Mouse (Mus musculus) embryo, embryonic 9.5 days (tissue): ENCODE results near the gene Fastk.

Source experiments
- DNase-seq: peaks from one replicate; pipeline ENCODE4 v3.0.0-alpha.2; 2017; ENCODE audit errors: extremely low spot score

The Fastk gene

DNA sequence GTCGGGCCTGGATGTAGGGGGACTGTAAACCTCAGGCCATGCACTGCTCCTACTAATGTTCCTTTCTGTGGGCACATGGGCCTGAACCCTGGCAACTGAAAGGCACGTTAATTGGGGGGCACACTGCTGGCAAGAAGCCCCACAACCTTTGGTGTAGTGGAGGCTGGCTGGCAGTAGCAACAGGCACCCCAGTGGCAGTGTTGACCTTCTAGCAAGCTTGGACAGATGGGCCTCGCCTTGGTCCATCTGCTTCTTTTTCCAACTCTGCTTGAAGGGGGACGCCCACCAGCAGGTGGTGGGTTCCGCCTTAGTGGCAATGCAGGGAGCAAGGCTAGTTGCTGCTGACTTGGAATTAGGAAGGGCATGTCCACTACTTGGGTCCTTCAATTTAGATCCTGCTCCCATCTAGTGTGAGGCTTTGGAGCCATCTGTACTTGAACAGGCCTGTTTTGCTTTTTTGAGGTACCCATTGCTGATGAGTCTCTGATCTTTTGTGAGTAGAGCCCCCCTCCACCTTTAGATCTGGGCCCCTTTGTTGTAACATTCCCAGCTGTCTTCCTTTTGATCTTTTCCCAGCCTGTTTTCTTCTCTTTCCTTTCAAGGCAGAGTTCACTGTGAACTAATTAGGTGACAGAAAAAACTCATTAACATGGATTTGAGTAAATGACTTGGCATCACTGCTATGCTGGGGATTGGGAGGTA is 8.3 kb upstream of the Fastk start:
- DNase-seq, result no peak

DNA sequence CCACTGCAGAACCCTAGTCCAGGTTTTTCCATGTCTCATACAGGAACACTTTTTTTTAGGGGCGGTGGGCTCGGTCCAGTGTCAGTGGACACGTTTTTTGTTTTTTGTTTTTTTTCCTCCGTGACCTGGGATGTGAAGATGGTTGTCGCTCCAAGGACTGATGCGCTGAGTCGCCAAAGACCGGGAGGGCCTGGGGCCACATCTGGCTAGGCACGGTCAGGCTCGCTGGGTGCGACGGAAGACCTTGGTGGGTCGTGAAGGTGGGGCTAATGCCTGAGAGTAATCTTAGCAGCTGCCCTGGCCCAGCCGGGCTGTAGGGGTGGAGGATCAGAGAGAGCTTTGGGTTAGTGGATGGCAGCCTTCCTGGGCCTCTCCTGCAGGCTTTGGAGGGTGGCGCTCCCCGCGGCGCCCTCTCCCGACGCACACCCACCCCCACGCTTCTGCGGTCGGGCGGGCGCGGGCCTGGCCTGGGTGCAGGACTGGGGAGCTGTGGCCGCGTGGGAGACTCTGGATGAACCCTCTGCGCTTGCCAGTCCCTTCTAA is 7.7 kb upstream of the Fastk start:
- peak; percentile 37 for DNase-seq

DNA sequence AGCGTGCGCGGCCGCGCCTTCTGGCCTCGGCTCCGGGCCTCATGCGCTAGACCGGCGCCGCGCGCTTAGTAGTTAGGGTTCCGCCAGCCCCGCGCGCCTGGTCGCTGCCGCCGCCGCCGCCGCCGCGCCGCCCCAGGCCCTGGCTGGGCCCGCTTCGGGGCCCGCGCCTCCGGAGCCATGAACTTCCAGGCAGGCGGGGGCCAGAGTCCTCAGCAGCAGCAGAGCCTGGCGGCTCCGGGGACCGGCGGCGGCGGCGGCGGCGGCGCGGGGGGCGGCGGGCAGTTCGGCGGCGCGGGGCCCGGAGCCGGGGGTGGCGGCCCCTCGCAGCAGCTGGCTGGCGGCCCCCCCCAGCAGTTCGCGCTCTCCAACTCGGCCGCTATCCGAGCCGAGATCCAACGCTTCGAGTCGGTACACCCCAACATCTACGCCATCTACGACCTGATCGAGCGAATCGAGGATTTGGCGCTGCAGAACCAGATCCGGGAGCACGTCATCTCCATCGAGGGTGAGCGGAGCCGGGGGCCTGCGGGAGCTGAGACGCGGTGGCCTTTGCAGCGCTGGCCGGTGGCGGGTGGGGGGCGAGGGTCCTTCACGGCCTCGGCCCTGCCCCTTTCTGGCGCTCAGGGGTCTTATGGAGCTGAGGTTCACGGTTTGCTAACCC is 7.1 kb upstream of the Fastk start, which contains the start of gene Agap3:
Gene Agap3, plus strand, starts transcription at position 148 of the 661 bp plus-strand sequence.
- peak; percentile 49 for DNase-seq

DNA sequence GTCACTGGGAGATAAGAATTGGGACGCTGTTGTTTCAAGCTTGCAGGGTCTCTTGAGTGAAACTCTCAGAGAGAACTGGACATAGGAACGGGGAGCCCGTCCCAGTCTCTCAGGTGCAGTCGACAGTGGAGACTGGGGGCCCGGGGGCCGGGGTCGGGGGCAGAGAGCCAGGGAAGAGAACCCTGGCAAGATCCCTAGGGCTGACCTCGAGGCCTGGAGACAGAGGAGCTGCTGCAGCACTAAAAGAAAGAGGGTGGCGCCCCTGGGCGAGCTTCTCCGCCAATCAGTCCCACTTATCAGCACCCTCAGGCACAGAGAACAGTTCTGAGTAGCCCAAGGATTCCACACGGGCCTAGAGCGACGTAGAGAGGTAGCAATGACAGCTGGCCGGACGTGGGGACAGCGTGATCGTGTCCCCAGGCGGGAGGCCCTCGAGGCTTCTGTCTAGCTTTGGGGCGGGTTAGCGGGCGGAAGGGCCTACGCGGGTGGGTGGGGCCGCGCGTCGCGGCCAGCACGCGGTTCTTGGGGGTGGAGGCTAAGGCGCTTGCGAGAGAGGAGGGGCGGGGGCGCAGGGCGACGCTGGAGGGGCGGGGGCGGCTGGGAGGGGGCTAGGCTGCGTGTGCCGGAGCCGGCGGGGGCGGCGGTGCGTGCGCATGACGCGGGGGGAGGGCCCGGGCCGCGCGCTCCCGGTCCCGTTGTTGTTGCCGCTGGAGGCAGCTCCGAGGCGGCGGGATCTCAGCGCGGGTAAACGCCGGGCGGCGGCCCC is 6.4 kb upstream of the Fastk start:
- DNase-seq, result peak; percentile 90

DNA sequence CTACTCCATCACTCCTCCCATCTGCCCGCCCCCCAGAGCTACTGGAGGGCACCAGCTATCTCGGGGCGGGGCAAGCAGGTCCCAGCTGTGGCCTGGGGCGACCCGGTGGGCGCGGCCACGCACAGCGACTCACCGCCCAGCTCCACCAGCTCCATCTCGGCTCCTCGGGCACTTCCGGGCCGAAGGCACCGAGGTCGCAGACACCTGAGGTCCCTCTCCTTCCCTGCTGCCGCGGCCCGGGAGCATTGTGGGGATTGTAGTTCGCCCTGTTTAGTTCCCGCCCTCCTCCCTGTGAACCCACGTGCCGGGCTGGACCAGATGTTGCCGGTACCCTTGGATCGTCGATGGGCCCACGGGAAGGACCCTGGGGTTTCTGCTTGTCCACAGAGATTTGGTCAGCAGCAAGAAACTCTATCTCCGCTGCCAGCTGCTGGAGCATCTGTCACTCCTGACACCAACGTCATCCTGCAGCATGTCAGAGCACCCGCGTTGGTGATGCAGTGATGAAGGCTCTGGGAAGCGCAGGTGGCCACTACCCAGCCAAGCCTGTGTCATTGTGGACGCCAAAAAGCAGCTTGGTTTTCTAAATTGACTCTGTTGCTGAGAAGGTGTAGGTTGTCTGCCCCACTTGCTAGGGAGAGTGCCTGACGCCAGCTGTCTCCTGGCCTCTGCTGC is 2.7 kb upstream of the Fastk start, which contains the start of gene Tmub1:
Gene Tmub1, minus strand, starts transcription at position 231 of the 675 bp plus-strand sequence.
- DNase-seq, result peak; percentile 84

DNA sequence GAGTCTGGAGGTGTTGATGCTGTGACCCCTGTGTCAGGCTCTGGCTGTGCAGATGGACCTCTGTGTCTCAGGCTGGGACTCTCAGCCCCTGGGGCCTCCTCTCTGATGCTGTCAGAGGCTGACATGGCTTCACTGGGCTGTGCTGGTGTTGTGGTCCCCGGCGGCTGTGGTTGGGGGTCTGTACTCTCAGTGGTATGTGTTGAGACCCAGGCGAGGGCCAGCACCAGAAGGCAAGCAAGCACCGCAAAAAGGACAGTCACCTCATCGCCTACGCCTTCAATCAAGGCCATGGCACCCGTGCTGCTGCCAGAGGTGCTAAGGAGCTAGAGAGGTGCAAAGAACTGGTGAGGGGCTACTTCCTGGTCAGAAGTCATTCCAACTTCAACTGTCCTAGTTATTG is 1.5 kb upstream of the Fastk start:
- no peak for DNase-seq

DNA sequence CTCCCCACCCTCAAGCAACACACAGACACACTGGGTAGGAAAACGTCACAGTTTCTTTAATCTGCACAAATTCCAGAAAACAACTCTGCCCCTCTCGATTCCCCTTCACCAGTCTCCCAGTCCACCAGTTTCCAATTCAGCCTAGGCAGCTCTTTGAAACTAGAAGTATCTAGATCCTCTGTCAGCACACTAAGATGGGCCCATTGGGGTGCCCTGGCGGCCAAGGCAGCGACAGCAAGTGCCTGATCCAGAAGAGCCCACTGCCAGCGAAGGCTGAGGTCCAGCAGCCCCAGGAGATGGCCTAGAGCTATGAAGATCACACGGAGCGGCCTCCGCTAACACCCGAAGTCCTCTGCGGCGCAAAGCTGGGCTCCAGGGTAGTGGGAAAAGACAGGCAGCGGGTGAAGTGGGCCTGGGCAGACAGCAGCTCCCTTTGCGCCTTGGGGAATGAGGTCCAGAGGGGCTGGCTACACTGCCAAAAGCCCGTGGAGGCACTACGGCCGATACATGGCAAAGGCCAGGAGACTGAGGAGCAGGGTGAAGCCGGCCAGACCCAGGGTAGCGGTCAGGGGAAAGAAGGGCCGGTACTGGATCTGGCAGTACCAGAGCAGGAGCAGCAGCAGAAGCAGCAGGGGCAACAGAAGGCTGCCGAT is 467 bp upstream of the Fastk start:
- no peak for DNase-seq

DNA sequence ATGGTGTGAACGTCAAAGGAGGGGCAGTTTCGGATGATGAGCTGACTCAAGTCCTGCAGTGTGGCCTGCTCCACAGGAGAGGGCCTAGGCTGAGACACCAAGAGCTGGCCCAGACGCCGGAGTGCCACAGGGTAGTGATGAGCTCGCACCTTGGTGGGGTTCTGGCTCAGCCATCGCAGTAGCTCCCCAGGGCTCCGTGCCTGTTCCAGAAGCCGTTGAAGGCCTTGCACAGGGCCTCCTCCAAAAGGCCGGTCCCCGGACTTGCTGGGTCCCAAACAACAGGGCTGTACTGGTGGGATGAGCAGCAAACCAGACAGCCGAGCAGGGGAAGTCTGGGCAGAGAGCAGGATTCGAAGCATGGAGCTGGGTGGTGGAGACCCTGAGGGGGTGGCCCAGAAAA is 1.2 kb downstream of the Fastk start:
- no peak for DNase-seq

DNA sequence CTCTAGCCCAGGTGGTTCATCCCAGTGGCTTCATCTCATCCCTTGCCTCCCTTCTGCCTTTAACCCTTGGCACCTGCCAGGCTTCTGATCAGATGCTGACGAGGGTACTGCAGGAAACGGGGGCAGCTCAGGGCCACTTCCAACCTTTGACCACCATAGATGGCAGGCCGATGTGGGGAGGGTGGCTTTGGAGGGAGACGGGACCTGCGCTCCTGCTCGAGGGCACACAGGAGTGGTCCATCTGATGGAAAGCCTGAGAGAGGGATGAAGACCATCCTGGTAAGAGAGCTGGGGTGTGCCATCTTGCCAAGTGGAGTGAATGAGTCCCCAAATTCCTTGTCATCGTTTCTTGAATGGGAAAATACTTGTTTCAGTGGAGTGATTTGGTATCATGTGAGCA is 1.9 kb downstream of the Fastk start:
- no peak for DNase-seq

DNA sequence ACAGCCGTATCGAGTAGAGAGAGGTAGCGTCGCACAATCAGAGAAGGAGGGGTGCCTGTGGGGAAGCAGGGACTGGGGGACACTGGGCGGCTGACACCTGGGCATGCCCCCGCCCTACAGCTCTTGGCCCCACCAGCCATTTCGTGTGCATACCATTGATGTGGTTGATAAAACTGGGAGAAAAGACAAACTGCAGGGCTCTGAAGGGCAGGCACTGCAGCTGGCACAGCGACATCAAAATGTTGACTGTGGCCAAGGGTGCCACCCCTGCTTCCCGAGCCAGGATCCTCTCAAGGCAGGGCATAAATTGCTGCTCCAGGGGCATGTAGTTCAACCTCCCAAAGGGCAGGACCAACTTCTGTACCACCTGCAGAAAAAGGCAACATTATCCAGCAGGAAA is 3.1 kb downstream of the Fastk start:
- no peak for DNase-seq

DNA sequence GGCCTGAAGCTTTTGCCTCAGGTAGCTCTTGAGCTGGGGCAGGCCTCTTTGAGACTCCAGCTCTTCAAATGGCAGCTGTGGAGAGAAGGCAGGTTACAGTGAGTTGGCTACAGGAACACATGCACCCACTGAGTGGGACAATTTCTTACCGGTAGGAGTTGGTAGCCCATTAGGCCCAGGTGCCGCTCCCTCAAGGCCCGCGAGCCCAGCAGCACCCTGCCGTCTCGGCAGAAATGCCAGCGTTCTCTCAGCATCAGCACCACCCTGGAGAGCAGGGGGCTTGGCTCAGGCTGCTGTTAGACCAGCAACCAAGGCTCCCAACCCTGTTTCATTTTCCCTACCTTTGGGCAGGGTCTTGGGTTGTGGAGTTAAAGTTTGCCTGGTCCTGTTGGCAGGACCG is 3.9 kb downstream of the Fastk start:
- no peak for DNase-seq

DNA sequence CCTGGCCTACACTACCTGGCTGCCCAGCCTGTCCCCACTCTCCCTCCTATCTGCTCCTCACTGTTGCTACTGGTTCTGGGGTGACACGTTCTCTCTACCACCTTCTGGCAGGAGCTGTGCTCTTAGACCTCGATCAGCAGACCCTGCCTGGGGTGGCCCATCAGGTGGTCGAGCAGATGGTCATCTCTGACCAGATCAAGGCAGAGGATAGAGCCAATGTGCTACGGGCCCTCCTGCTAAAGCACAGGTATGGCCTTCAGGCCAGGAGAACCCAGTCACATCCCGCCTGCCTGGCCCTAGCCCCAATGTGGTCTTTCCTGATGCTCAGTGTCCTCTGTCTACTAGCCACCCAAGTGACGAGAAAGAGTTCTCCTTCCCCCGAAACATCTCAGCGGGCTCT is 11.1 kb downstream of the Fastk start:
- no peak for DNase-seq

DNA sequence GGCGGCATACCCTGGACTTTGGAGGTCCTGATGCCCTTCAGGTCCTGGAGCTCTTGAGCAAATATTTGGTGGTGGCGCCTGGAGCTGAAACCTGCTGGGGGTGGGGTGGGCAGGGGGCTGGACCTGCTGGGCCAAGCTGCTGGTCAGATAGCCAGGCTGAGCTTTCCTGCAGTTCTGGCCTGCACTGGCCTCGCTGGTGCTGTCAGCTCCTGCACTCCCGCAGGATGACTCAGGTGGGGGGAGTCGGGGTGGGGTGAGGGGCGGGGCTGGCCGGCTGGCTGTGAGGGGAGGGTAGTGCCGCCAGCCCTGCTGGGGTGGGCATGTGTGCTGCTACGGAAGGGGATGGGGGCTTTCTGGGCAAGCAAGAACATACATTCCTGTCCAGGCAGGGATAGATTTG is 16.5 kb downstream of the Fastk start:
- no peak for DNase-seq

DNA sequence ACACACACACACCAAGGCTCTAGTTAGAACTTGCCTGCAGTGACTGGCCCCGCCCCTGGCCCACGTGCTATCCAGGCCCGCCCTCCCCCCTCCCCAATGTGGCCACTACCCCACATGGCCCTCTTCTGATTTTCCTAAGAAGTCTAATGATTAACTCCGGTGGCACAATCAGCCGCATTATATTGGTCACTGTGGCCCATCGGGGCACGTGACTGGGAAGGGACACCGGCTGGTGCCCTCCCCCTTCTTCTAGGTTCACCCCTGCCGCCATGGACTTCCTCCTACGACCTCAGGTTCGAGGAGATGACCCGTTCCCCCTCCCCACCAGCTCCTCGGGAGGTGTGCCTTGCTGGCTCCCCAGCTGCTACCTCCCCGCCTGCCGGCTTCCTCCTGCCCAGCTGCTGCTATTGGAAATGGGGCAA is 17.1 kb downstream of the Fastk start:
- peak; percentile 61 for DNase-seq

DNA sequence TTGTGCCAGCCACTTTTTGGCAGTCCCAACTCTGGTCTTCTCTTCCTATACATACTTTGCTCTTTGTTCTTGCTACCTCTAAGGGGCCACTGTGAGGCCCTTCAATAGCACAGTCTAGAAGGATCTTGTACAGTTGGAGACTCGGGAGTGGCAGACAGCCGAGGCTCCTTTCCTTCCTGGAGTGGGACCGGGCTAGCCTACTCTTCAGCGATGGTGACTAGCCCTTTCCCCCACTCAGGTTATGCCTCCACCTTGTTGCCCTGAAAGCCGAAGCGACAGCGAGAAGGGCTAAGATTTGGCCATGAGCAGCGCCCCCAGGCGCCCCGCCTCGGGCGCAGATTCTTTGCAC is 17.8 kb downstream of the Fastk start:
- no peak for DNase-seq

DNA sequence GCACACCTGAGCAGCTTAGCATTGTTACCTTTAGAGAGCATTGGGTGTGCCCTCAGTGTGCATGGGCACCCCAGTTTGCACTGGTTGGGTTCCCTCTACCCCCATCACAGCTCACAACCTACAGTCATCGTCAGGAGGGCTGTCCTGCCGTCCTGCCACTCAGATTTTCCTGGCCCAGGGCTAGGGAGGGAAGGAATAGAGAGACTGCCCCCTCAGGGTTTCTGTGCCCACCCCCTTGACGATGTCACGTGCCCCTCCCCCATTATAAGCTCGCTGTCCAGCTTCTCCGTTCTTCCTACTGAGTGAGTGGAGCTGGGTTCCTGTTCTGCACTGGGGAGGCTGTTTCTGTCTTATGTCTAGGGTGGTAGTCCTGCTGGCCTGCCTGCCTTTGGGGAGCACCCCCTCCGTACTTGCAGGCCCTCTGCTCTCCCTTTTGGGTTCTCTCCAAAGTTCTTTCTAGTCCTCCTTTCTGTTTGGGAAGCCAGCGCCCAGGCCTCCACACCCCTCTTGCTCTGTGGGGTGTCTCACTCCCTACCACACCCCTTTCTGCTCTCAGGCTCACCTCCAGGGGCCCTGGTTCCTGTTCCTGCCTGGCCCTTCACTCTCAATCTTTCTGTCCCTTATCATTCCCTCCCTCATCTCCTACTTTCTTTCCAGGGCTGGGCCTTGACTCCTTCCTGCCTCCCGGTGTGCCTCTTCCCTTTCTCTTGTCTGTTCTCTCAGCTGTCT is 18.4 kb downstream of the Fastk start:
- DNase-seq, result no peak

DNA sequence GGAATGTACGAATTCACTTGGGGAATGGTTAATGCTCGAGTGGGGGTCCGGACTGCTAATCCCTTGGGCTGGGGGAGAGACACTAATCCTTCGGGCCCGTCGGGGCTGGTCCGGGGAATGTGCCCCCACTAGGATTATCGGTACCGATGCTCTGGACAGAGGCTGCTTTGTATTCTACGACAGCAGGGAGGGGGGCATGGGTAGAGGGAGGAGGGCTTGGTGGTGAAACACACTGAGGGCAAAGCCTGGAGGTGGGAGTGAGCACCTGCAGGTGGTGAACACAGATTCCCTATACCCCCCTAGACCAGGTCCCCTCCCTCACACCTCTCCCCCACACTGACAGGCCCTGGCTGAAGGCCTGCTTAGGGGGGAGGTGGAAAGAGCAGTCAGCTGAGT is 19.1 kb downstream of the Fastk start:
- no peak for DNase-seq

DNA sequence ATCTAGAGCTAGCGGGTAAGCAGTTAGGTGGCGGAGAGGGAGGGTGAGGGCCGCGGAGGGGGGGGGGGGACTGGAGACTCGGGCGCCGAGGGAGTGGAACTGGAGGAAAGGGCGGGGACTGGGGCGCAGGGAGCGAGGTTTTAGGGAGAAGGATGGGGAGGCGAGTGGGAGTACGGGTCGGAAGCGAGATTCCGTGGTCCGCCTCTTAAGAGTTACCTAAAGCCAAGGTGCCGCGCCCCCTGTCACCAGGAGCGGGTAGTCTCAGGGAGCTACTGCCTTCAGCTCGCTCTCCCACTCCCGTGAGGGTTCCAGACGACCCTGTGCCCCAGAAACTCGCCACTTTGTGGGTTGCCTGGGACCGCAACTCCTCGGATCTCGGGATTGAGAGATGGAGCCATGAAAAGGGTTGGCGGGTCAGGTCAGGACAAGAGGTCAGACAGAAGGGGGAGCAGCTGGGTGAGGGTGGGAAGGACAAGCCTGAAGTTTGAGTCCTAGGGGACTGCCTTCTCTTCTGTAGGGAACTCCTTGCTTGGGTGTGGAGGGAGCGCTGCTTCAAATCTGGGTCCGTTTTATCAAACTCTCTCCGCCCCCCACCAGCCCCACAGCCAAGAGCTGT is 19.6 kb downstream of the Fastk start:
- peak; percentile 70 for DNase-seq

DNA sequence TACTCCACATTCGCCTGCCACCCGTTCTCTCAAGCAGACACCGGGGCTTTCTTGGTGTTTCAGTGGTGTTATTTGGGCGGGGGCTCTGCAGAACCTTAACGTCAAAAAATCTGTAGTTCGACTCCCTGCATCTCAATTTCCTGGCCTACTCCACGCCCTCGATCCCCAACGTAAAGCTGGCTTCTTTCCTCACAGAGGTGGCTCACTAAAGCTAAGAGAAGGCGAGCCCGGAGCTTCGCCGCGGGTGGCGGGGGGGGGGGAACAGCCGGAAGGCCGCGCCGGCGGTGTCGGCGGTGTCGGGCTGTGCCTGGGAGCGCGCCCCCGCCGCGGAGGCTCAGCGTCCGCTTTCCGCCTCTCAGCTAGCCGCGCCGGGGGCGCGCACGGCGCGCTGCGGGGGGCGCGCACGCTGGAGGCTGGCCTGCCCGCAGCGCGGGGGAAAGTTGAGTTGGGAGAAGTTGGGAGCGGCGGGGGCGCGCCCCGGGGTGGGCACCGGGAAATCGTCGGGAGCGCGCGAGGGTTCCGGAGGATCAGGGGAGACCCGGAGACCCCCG is 20.2 kb downstream of the Fastk start:
- peak; percentile 88 for DNase-seq
